Mouse (Mus musculus) ovary, postnatal 36 days (tissue): ENCODE data around the gene Tent4b.
"Not testable (repeated sequence)": the region's sequence is repeated elsewhere in the genome, so short reads cannot be mapped to it uniquely, and the experiment has no call there.

Experiments used
- DNase-seq: peaks from one replicate; pipeline ENCODE4 v3.0.0; 2022; ENCODE audit warnings: low spot score, mixed read lengths

The Tent4b gene

GRCm38 (mm10) chr8:88198945-88199571 lies at the start of gene Tent4b:
Gene Tent4b, plus strand, starts transcription at chr8:88199213.
- peak; percentile 95 for DNase-seq

- DNase-seq = no peak
Observed at GRCm38 (mm10) chr8:88150910-88151371, 48.1 kb upstream of the Tent4b start.

- no peak for DNase-seq
Observed at GRCm38 (mm10) chr8:88160237-88160995, 38.6 kb upstream of the Tent4b start.

- peak; percentile 50 for DNase-seq
Observed at GRCm38 (mm10) chr8:88161439-88161838, 37.6 kb upstream of the Tent4b start.

GRCm38 (mm10) chr8:88175264-88175663 lies 23.7 kb upstream of the Tent4b start:
- no peak for DNase-seq

GRCm38 (mm10) chr8:88177291-88177690 lies 21.7 kb upstream of the Tent4b start:
- DNase-seq = no peak

- no peak for DNase-seq
Observed at GRCm38 (mm10) chr8:88183121-88183520, 15.9 kb upstream of the Tent4b start.

- no peak for DNase-seq
Observed at GRCm38 (mm10) chr8:88184914-88185313, 14.1 kb upstream of the Tent4b start.

GRCm38 (mm10) chr8:88185716-88186115 lies 13.3 kb upstream of the Tent4b start:
- DNase-seq = no peak

- no peak for DNase-seq
Observed at GRCm38 (mm10) chr8:88197328-88197727, 1.7 kb upstream of the Tent4b start.

GRCm38 (mm10) chr8:88198551-88198944 lies 465 bp upstream of the Tent4b start:
- DNase-seq = no peak

- DNase-seq = peak; percentile 57
Observed at GRCm38 (mm10) chr8:88199700-88200601, 938 bp downstream of the Tent4b start.

- DNase-seq = no peak
Observed at GRCm38 (mm10) chr8:88200724-88201495, 1.9 kb downstream of the Tent4b start.

GRCm38 (mm10) chr8:88201641-88202040 lies 2.6 kb downstream of the Tent4b start:
- DNase-seq = no peak

- no peak for DNase-seq
Observed at GRCm38 (mm10) chr8:88206016-88206415, 7.0 kb downstream of the Tent4b start.

- no peak for DNase-seq
Observed at GRCm38 (mm10) chr8:88207121-88207821, 8.3 kb downstream of the Tent4b start.

GRCm38 (mm10) chr8:88209930-88210827 lies 11.2 kb downstream of the Tent4b start:
- not testable (repeated sequence) for DNase-seq

- no peak for DNase-seq
Observed at GRCm38 (mm10) chr8:88221353-88221752, 22.3 kb downstream of the Tent4b start.

GRCm38 (mm10) chr8:88225358-88225757 lies 26.3 kb downstream of the Tent4b start:
- no peak for DNase-seq

GRCm38 (mm10) chr8:88227851-88228250 lies 28.8 kb downstream of the Tent4b start:
- no peak for DNase-seq
